Mouse (Mus musculus) macrophage (primary cell): ENCODE measurements around the gene Lmx1a. TPM values are rescaled to one million over a fixed set of nuclear protein-coding genes. Genes with fewer than 3 reads are reported as not detected.

Source experiments
- H3K27ac ChIP-seq: fragments of 350-480 bp; formaldehyde crosslinking; 2 replicates; pipeline ENCODE4 v1.9.0; 2021
- H3K36me3 ChIP-seq: fragments of 350-480 bp; formaldehyde crosslinking; 2 replicates; pipeline ENCODE4 v1.9.0; 2021; ENCODE audit errors: inconsistent target
- H3K4me3 ChIP-seq: fragments of 350-480 bp; formaldehyde crosslinking; 2 replicates; pipeline ENCODE4 v1.9.0; 2021; ENCODE audit errors: inconsistent target
- H3K79me2 ChIP-seq: fragments of 350-480 bp; formaldehyde crosslinking; 2 replicates; pipeline ENCODE4 v1.9.0; 2021; ENCODE audit errors: inconsistent target
- WGBS: methylation state at CpG from one replicate; pipeline ENCODE4 v1.1.7; 2026; ENCODE audit warnings: inconsistent platforms; ENCODE audit not compliant: missing documents; 5-methylcytosine and 5-hydroxymethylcytosine counted together
- polyA plus RNA-seq: library from polyadenylated mRNA; stranded (reverse); fragments of 250-400 nt; gene quantifications from 3 replicates; pipeline ENCODE4 v1.2.4, GENCODE M21; 2018; ENCODE audit warnings: inconsistent platforms

Lmx1a gene
- polyA plus RNA-seq, 1 experiment from 2014 or later: not detected

DNA sequence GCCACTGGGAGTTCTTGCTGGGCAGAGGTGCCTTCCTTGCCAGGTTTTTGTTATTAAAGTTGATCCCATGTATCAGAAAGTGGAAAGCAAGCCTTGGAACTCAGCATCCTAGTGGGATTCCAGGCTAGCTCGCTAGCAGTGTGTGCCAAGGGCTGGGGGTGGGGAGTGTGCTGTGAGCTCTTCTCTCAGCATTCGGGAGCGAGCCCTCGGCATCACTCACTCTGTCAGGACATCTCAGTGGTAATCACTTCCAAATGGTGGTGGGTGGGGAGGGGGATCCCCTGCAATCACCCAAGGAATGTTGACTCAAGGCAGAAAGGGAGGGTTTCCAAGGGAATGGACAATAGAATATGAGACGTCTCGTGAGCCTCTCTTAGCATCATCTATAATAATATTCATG, 45.4 kb downstream of the Lmx1a start:
- Histone ChIP-seq H3K36me3 (no peaks in the 10 kb centered on the region), H3K4me3 (no peak overlapping the region), H3K27ac (no peak overlapping the region), H3K79me2 (no peaks in the 10 kb centered on the region)
- 14% methylated on average over 6 of the region's 6 CpGs for WGBS

DNA sequence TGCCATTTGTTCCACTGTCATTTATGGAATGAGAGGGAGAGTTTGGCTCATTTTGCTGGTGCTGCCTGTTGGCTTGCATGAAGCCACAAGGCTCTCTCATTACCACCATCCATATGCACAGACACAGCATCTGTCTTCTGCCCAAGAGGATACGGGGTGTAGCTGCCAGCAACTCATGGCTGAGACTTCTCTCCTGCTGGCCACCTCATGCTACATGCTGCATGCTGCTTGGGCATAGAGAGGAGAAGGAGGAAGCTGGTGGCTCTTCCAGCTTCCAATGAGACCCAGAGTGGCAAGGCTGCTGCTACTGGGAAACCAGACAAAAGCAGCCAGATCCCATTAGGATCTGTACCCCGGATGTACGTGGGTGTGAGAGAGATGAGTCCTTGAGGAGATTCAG, 47.8 kb downstream of the Lmx1a start:
- WGBS: 81% methylated on average over 3 of the region's 3 CpGs
- Histone ChIP-seq H3K79me2 (no peaks in the 10 kb centered on the region), H3K36me3 (no peaks in the 10 kb centered on the region), H3K27ac (no peak overlapping the region), H3K4me3 (no peak overlapping the region)

GRCm38 (mm10) chr1:167739286-167739685, 50.2 kb downstream of the Lmx1a start:
- no peaks in the 10 kb centered on the region for H3K79me2 ChIP-seq
- no peak overlapping the region for H3K27ac ChIP-seq
- 79% methylated on average over 7 of the region's 7 CpGs for WGBS
- no peaks in the 10 kb centered on the region for H3K36me3 ChIP-seq
- H3K4me3 ChIP-seq: no peak overlapping the region

- Histone ChIP-seq H3K36me3 (no peaks in the 10 kb centered on the region), H3K27ac (no peak overlapping the region), H3K4me3 (no peak overlapping the region), H3K79me2 (no peaks in the 10 kb centered on the region)
- WGBS: 41% methylated on average over 5 of the region's 6 CpGs
Measured at GRCm38 (mm10) chr1:167746676-167747075, 57.6 kb downstream of the Lmx1a start.

- Histone ChIP-seq H3K27ac (no peak overlapping the region), H3K36me3 (no peaks in the 10 kb centered on the region), H3K4me3 (no peak overlapping the region), H3K79me2 (no peaks in the 10 kb centered on the region)
- 83% methylated on average over 5 of the region's 5 CpGs for WGBS
Measured at GRCm38 (mm10) chr1:167752661-167753060, 63.6 kb downstream of the Lmx1a start.

GRCm38 (mm10) chr1:167754085-167754484, 65.0 kb downstream of the Lmx1a start:
- H3K4me3 ChIP-seq: no peak overlapping the region
- H3K27ac ChIP-seq: no peak overlapping the region
- WGBS: 79% methylated on average over 4 of the region's 4 CpGs
- H3K36me3 ChIP-seq: no peaks in the 10 kb centered on the region
- H3K79me2 ChIP-seq: no peaks in the 10 kb centered on the region

GRCm38 (mm10) chr1:167754636-167755522, 65.8 kb downstream of the Lmx1a start:
- WGBS: 62% methylated on average over 14 of the region's 14 CpGs
- Histone ChIP-seq H3K4me3 (no peak overlapping the region), H3K79me2 (no peaks in the 10 kb centered on the region), H3K27ac (no peak overlapping the region), H3K36me3 (no peaks in the 10 kb centered on the region)

DNA sequence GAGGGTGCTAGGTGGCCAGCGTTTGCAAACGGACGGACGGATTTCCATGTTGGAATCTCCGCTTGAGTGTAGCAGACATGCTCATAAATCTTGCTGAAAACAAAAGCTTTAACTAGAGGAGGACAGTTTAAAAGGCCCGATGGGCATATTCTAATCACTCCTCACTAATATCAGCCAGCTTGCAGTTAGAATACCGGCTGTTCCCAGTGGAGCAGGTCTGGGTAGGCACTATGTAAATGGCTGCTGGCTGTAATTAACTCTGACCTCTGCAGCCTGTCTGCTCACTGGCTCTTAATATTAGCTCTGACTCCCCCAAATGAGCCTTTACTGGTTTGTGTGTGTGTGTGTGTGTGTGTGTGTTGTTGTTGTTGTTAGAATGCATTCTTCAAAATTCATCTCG, 69.2 kb downstream of the Lmx1a start:
- Histone ChIP-seq H3K4me3 (no peak overlapping the region), H3K27ac (no peak overlapping the region), H3K79me2 (no peaks in the 10 kb centered on the region), H3K36me3 (no peaks in the 10 kb centered on the region)
- 90% methylated on average over 5 of the region's 8 CpGs for WGBS

DNA sequence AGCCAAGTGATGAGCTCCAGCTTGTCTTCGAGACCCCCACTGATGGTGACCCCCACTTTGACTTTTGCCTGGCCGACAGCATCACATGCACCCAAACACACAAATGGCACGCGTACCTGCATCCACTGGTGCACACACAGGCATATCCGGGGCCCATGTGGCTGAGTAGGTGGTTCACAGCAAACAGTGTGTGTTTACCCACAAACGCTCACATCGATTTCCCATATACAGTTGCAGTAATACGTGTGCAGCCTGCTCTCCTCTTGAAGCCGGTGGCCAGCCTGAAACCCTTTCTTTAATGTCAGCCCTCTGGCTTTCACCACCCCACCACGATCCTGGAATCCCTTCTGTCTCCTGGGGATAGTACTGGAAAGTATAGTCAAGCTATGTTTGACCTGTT, 71.3 kb downstream of the Lmx1a start:
- no peak overlapping the region for H3K27ac ChIP-seq

DNA sequence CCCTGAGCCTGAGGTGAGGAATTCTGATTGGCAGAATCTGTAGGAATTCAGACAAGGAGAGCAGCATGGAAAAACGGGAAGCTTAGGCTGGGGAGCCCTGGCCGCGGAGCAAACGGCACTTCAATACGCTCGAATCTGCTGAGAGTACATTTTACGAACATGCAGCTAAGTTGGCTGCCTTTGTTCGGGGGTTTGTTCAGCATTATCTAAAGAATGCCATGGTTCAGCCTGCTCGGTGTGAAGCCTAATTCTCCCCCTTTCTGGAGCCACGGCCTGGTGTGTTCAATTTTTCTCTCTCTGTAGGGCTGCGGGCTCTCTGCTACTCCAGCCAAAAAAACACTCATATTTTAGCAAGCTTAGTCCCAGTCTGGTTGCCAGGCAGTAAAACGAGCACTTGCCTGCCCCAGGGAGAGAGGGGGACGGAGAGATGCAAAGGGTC, 72.8 kb downstream of the Lmx1a start:
- WGBS: 50% methylated on average over 13 of the region's 13 CpGs
- no peak overlapping the region for H3K27ac ChIP-seq
- no peaks in the 10 kb centered on the region for H3K79me2 ChIP-seq
- H3K36me3 ChIP-seq: no peaks in the 10 kb centered on the region
- H3K4me3 ChIP-seq: no peak overlapping the region

More for the DNA sequence above, 71.3 kb downstream of the Lmx1a start:
- no peaks in the 10 kb centered on the region for H3K79me2 ChIP-seq
- WGBS: 85% methylated on average over 10 of the region's 10 CpGs
- no peak overlapping the region for H3K4me3 ChIP-seq
- H3K36me3 ChIP-seq: no peaks in the 10 kb centered on the region

DNA sequence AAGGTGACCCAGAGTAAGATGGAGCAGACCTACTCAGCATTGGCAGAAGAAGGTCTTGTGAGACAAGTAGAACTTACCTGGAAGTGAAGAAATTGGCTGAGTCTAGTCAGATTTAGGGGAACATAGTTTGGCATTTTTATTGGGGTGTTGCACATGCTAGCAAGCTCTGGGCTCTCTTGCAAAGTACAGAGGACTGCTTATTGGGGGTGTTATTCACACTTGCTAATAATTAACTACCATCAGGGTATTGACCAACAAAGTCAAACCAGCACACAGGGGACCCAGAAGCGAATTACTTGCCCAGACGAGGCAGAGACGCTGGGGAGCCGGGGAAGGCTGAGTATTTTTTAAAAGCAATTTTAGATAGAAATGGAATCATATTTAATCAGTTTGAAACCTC, 77.6 kb downstream of the Lmx1a start:
- no peaks in the 10 kb centered on the region for H3K36me3 ChIP-seq
- H3K4me3 ChIP-seq: no peak overlapping the region
- H3K27ac ChIP-seq: no peak overlapping the region
- no peaks in the 10 kb centered on the region for H3K79me2 ChIP-seq
- 93% methylated on average over 4 of the region's 4 CpGs for WGBS

- Histone ChIP-seq H3K27ac (no peak overlapping the region), H3K79me2 (no peaks in the 10 kb centered on the region), H3K4me3 (no peak overlapping the region), H3K36me3 (no peaks in the 10 kb centered on the region)
- WGBS: 87% methylated on average over 7 of the region's 7 CpGs
Measured at GRCm38 (mm10) chr1:167770457-167770856, 81.4 kb downstream of the Lmx1a start.

DNA sequence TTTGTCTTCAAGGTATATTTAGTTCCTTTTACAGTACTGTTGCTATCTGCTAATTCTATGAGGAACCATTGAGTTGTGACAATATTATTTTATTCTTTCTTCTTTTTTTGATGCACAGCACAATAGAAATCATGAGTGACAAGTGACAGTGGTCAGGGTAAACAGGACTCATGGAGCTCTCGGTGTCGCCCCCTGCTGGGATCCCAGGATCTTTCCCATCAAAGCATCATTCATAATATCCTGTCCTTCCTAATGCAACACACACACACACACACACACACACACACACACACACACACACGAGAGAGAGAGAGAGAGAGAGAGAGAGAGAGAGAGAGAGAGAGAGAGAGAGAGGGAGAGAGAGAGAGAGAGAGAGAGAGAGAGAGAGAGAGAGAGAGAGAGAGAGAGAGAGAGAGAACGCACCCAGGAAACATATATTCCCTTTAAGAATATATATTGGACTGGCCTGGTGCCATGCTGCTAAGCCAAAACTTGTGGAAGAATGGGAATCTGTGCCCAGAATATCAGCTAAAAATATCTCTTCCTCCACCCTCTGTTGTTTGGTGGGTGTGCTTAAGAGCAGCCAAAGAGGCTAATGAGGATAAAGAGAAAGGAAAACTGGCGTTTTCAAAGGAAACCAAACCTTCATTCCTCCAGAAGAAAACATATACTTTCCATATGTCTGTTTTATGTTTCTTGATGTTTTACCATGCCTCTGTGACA, 90.9 kb downstream of the Lmx1a start:
- Histone ChIP-seq H3K79me2 (no peaks in the 10 kb centered on the region), H3K4me3 (no peak overlapping the region), H3K27ac (no peak overlapping the region), H3K36me3 (no peaks in the 10 kb centered on the region)
- 94% methylated on average over 4 of the region's 5 CpGs for WGBS

DNA sequence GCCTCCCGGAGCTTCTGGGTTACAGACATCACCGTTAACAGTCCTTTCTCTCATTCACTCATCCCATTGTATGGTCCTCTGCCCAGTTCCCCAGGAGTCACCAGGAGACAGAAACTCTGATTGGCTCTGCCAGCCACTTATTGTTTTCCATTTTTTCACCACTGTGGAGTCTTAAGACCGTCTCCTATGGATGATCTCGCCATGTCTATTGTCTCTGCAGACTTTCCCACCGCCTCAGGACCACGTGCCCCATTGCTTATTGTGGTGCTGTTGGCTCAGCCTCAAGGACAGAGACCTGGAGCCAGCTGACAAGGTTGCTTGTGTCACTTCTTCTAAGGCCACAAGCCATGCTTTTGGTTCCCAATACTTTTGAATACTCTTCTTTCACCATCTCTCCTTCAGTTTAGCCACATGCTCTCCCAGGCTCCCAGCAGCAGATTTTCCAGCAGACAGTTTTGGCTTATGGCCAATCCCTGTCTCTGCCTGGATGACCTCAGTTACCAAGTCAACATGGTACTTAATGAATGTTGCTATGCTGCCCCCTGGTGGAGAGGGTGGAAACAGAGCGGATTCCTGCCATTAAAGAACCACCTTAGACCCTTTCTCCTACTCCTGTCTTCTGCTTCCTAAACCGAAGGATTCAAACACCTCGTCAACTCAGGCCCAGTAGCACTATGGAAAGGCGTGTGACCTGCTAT, 92.9 kb downstream of the Lmx1a start:
- Histone ChIP-seq H3K79me2 (no peaks in the 10 kb centered on the region), H3K36me3 (no peaks in the 10 kb centered on the region), H3K27ac (no peak overlapping the region), H3K4me3 (no peak overlapping the region)
- 62% methylated on average over 10 of the region's 10 CpGs for whole genome bisulfite sequencing

DNA sequence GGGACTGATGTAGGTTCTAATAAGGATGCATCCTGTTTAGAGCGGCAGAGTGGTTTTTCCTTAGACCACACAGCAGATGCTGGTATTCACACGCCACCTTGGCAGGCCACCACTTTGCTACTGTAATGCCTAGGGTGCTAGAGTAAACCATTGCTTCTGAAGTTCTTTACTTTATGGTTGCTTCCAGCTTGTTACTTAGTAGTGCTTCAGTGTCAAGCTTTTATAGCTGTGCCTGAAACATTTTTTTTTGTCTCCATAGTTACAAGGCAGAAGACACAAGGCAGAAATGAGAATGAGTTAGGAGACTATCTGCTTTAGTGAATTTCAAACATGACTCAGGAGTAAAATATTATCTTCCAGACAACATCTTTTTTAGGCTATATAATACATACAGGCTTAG, 95.0 kb downstream of the Lmx1a start:
- no peak overlapping the region for H3K4me3 ChIP-seq
- H3K79me2 ChIP-seq: no peaks in the 10 kb centered on the region
- WGBS: 81% methylated on average over 2 of the region's 2 CpGs
- no peaks in the 10 kb centered on the region for H3K36me3 ChIP-seq
- no peak overlapping the region for H3K27ac ChIP-seq
